Comparison of ENCODE assay signal across 30 mouse cellular contexts in genomic region chr8:108661486-108662093, GRCm38 (mm10).
DNase-seq lines count a peak whose midpoint lies in the region; ATAC-seq and TF ChIP-seq lines count a peak whose summit lies in the region.
"Had no signal": no experiment of that assay in that cellular context is flagged by ENCODE, and none has a peak within 500 bp of the region (broad histone marks: within the 10 kb centered on the region; RNA-seq: fewer than 3 reads in every experiment).

No protein-coding gene starts in this region.

- H3K27me3 ChIP-seq in ES-Bruce4 (ENCODE audit: control insufficient read depth, insufficient read depth, low read length, poor library complexity, severe bottlenecking): no peaks in the 10 kb centered on the region; the same call in 1 of the 2 replicates
- peaks cover 25% of the 10 kb centered on the region for H3K27me3 ChIP-seq in embryonic facial prominence, embryonic 10.5 days (replicated peaks; ENCODE audit: low read depth, poor library complexity, severe bottlenecking)
- H3K27me3 ChIP-seq in limb, embryonic 11.5 days (ENCODE audit: control insufficient read depth, insufficient read depth, low read length): no peaks in the 10 kb centered on the region
- no peaks in the 10 kb centered on the region for H3K27me3 ChIP-seq in forebrain, embryonic 12.5 days
- H3K27me3 ChIP-seq in liver, embryonic 11.5 days (replicated peaks; ENCODE audit: control insufficient read depth, insufficient read depth, low read length): no peaks in the 10 kb centered on the region
- H3K27me3 ChIP-seq: embryonic facial prominence, embryonic 12.5 days; heart, embryonic 12.5 days; hindbrain, embryonic 12.5 days; liver, embryonic 13.5 days; megakaryocyte, embryonic 14.5 days; midbrain, embryonic 12.5 days; neural tube, embryonic 12.5 days had no signal

- H3K27ac ChIP-seq in ES-Bruce4 (ENCODE audit: insufficient read depth, low read length): no peak overlapping the region
- H3K27ac ChIP-seq in embryonic facial prominence, embryonic 10.5 days (replicated peaks): peak overlapping the region; percentile 14; the same call in 1 of the 2 replicates
- no peak overlapping the region for H3K27ac ChIP-seq in limb, embryonic 11.5 days (replicated peaks; ENCODE audit: low read depth, low read length)
- H3K27ac ChIP-seq in forebrain, embryonic 12.5 days: no peak overlapping the region
- no peak overlapping the region for H3K27ac ChIP-seq in liver, embryonic 11.5 days (ENCODE audit: low read depth, low read length)
- H3K27ac ChIP-seq: embryonic facial prominence, embryonic 12.5 days; hindbrain, embryonic 12.5 days; hindbrain, postnatal 0 days; layer of hippocampus, adult 2 months; left cerebral cortex, adult 2 months; liver, embryonic 13.5 days; midbrain, embryonic 12.5 days; neural tube, embryonic 12.5 days had no signal

- H3K4me3 ChIP-seq in ES-Bruce4 (ENCODE audit: low read depth, low read length): no peak overlapping the region
- no peak overlapping the region for H3K4me3 ChIP-seq in embryonic facial prominence, embryonic 10.5 days
- no peak overlapping the region for H3K4me3 ChIP-seq in limb, embryonic 11.5 days (ENCODE audit: low read depth, low read length)
- no peak overlapping the region for H3K4me3 ChIP-seq in forebrain, embryonic 12.5 days (replicated peaks)
- H3K4me3 ChIP-seq in liver, embryonic 11.5 days (ENCODE audit: low read depth, low read length): no peak overlapping the region
- H3K4me3 ChIP-seq: embryonic facial prominence, embryonic 12.5 days; heart, embryonic 12.5 days; hindbrain, embryonic 12.5 days; layer of hippocampus, adult 2 months; left cerebral cortex, adult 2 months; liver, embryonic 13.5 days; megakaryocyte, embryonic 14.5 days; midbrain, embryonic 12.5 days; myocyte; neural tube, embryonic 12.5 days had no signal

- no peak overlapping the region for H3K9ac ChIP-seq in ES-Bruce4 (ENCODE audit: low read depth, poor library complexity, severe bottlenecking)
- no peak overlapping the region for H3K9ac ChIP-seq in limb, embryonic 11.5 days (ENCODE audit: low read length)
- H3K9ac ChIP-seq in forebrain, embryonic 12.5 days: no peak overlapping the region
- H3K9ac ChIP-seq in liver, embryonic 11.5 days (ENCODE audit: low read depth, low read length): no peak overlapping the region
- H3K9ac ChIP-seq: embryonic facial prominence, embryonic 12.5 days; heart, embryonic 12.5 days; hindbrain, embryonic 12.5 days; liver, embryonic 13.5 days; midbrain, embryonic 12.5 days; neural tube, embryonic 12.5 days had no signal

- DNase-seq in heart, adult 11 months: peak; percentile 72
- no peak for DNase-seq in heart, postnatal 14 days
- peak; percentile 43 for DNase-seq in embryonic facial prominence, embryonic 10.5 days (ENCODE audit: low spot score)
- peak; percentile 46 for DNase-seq in limb, embryonic 11.5 days (ENCODE audit: low spot score)
- no peak for DNase-seq in liver, embryonic 11.5 days (ENCODE audit: low spot score)
- DNase-seq: adrenal gland, postnatal 14 days; cerebellum, adult 11 months; cerebellum, adult 9-10 months; cerebellum, postnatal 36 days; gastrocnemius, postnatal 25 days; heart, adult 18-20 months; heart, postnatal 10 days; kidney, postnatal 36 days; liver, embryonic 13.5 days; lung, adult 18-20 months; lung, postnatal 4 days had no signal

- no peak overlapping the region for H3K4me2 ChIP-seq in limb, embryonic 11.5 days (ENCODE audit: low read depth, severe bottlenecking)
- no peak overlapping the region for H3K4me2 ChIP-seq in forebrain, embryonic 12.5 days
- H3K4me2 ChIP-seq in liver, embryonic 11.5 days: no peak overlapping the region
- H3K4me2 ChIP-seq: embryonic facial prominence, embryonic 12.5 days; heart, embryonic 12.5 days; hindbrain, embryonic 12.5 days; liver, embryonic 13.5 days; midbrain, embryonic 12.5 days; neural tube, embryonic 12.5 days had no signal

- H3K9me3 ChIP-seq in ES-Bruce4 (replicated peaks; ENCODE audit: control insufficient read depth, insufficient read depth, low read length, poor library complexity, severe bottlenecking): no peaks in the 10 kb centered on the region
- H3K9me3 ChIP-seq in embryonic facial prominence, embryonic 10.5 days: no peaks in the 10 kb centered on the region
- H3K9me3 ChIP-seq in limb, embryonic 11.5 days (ENCODE audit: control insufficient read depth, low read length): no peaks in the 10 kb centered on the region
- no peaks in the 10 kb centered on the region for H3K9me3 ChIP-seq in forebrain, embryonic 12.5 days
- no peaks in the 10 kb centered on the region for H3K9me3 ChIP-seq in liver, embryonic 11.5 days (ENCODE audit: control insufficient read depth, low read length)
- H3K9me3 ChIP-seq: embryonic facial prominence, embryonic 12.5 days; heart, embryonic 12.5 days; hindbrain, embryonic 12.5 days; liver, embryonic 13.5 days; midbrain, embryonic 12.5 days; neural tube, embryonic 12.5 days had no signal

- H3K36me3 ChIP-seq in ES-Bruce4 (ENCODE audit: control insufficient read depth, insufficient read depth, low read length, poor library complexity, severe bottlenecking): no peaks in the 10 kb centered on the region
- H3K36me3 ChIP-seq in embryonic facial prominence, embryonic 10.5 days (replicated peaks): no peaks in the 10 kb centered on the region
- H3K36me3 ChIP-seq in limb, embryonic 11.5 days (ENCODE audit: control insufficient read depth, insufficient read depth, low read length): no peaks in the 10 kb centered on the region
- H3K36me3 ChIP-seq in forebrain, embryonic 12.5 days (replicated peaks): no peaks in the 10 kb centered on the region
- H3K36me3 ChIP-seq in liver, embryonic 11.5 days (ENCODE audit: control insufficient read depth, insufficient read depth, low read length): no peaks in the 10 kb centered on the region
- H3K36me3 ChIP-seq: embryonic facial prominence, embryonic 12.5 days; heart, embryonic 12.5 days; hindbrain, embryonic 12.5 days; liver, embryonic 13.5 days; midbrain, embryonic 12.5 days; neural tube, embryonic 12.5 days had no signal

- intact Hi-C loops in heart, postnatal 14 days (cut with DNase I): no loop called here

- no peak for ATAC-seq in limb, embryonic 11.5 days (ENCODE audit: insufficient number of reproducible peaks, low FRiP score, low TSS enrichment, low read depth)
- no peak for ATAC-seq in forebrain, embryonic 12.5 days (ENCODE audit: low FRiP score)
- no peak for ATAC-seq in liver, embryonic 11.5 days (replicated peaks; ENCODE audit: low FRiP score)
- ATAC-seq: hindbrain, postnatal 0 days; intestine, embryonic 16.5 days; lung, postnatal 0 days had no signal

- WGBS in embryonic facial prominence, embryonic 10.5 days: 18% methylated on average over 5 of the region's 5 CpGs
- WGBS in limb, embryonic 11.5 days: 10% methylated on average over 5 of the region's 5 CpGs
- 31% methylated on average over 5 of the region's 5 CpGs for WGBS in forebrain, embryonic 12.5 days
- WGBS in liver, embryonic 11.5 days: 57% methylated on average over 5 of the region's 5 CpGs

- TF ChIP-seq EP300 in ES-Bruce4 (IDR thresholded peaks at IDR 0.05; ENCODE audit: insufficient read depth, low read depth, low read length): 0 out of 2 replicates have a peak, but pooled peaks have one; percentile 8

- TF ChIP-seq CTCF in ES-Bruce4 (IDR thresholded peaks at IDR 0.05; ENCODE audit: low read depth, low read length): no peak

- H3K4me1 ChIP-seq in ES-Bruce4 (ENCODE audit: control insufficient read depth, insufficient read depth, low read length): no peaks in the 10 kb centered on the region
- H3K4me1 ChIP-seq in embryonic facial prominence, embryonic 10.5 days: peaks cover 17% of the 10 kb centered on the region
- H3K4me1 ChIP-seq in limb, embryonic 11.5 days (ENCODE audit: control insufficient read depth, insufficient read depth, low read length): peaks cover 7% of the 10 kb centered on the region
- 0 out of 2 replicates have a peak, but pooled peaks cover 5% of the 10 kb centered on the region for H3K4me1 ChIP-seq in forebrain, embryonic 12.5 days
- H3K4me1 ChIP-seq in liver, embryonic 11.5 days (replicated peaks; ENCODE audit: control insufficient read depth, insufficient read depth, low read length): no peaks in the 10 kb centered on the region
- H3K4me1 ChIP-seq: heart, embryonic 12.5 days; hindbrain, embryonic 12.5 days; liver, embryonic 13.5 days; megakaryocyte, embryonic 14.5 days; midbrain, embryonic 12.5 days; neural tube, embryonic 12.5 days had no signal

- TF ChIP-seq POLR2A in ES-Bruce4 (IDR thresholded peaks at IDR 0.05; ENCODE audit: insufficient read depth, low read length): no peak

Comparison
In these comparisons a context has a peak if more than half of its experiments do, and no peak if none do; other contexts are left out.
1. DNase-seq: peak in heart, adult 11 months (single experiment), embryonic facial prominence, embryonic 10.5 days (single experiment) and limb, embryonic 11.5 days (single experiment); none in heart, postnatal 14 days (0 of 2) and liver, embryonic 11.5 days (single experiment).